Mouse (Mus musculus): ENCODE results near the gene AC131692.1. TPM values are rescaled to one million over a fixed set of nuclear protein-coding genes. Genes with fewer than 3 reads are reported as not detected.

AC131692.1 gene
- polyA plus RNA-seq, 1 experiment from 2014 or later, result not detected

Other genes with a start within 250 kb of the AC131692.1 start
- gene Frmd8, start 219.1 kb upstream of the AC131692.1 start, polyA plus RNA-seq (2014; fragmentation: Illumina TruSeq; extraction: RNeasy Lipid Tissue Mini Kit (QIAGEN cat#74804); ENCODE audit: low read depth, low replicate concordance), result 4.3 TPM
- gene Slc25a45, start 216.6 kb upstream of the AC131692.1 start, polyA plus RNA-seq (2014; fragmentation: Illumina TruSeq; extraction: RNeasy Lipid Tissue Mini Kit (QIAGEN cat#74804); ENCODE audit: low read depth, low replicate concordance), result 1.0 TPM
- 0.19 TPM for gene Tigd3, start 200.3 kb upstream of the AC131692.1 start, polyA plus RNA-seq (2014; fragmentation: Illumina TruSeq; extraction: RNeasy Lipid Tissue Mini Kit (QIAGEN cat#74804); ENCODE audit: low read depth, low replicate concordance)
- gene Dpf2, start 181.4 kb upstream of the AC131692.1 start, polyA plus RNA-seq (2014; fragmentation: Illumina TruSeq; extraction: RNeasy Lipid Tissue Mini Kit (QIAGEN cat#74804); ENCODE audit: low read depth, low replicate concordance), result 12.7 TPM
- 0.79 TPM for gene Cdc42ep2, start 169.6 kb upstream of the AC131692.1 start, polyA plus RNA-seq (2014; fragmentation: Illumina TruSeq; extraction: RNeasy Lipid Tissue Mini Kit (QIAGEN cat#74804); ENCODE audit: low read depth, low replicate concordance)
- 3.3 TPM for gene Pola2, start 130.2 kb upstream of the AC131692.1 start, polyA plus RNA-seq (2014; fragmentation: Illumina TruSeq; extraction: RNeasy Lipid Tissue Mini Kit (QIAGEN cat#74804); ENCODE audit: low read depth, low replicate concordance)
- not detected for gene Slc22a20, start 108.3 kb upstream of the AC131692.1 start, polyA plus RNA-seq (2014; fragmentation: Illumina TruSeq; extraction: RNeasy Lipid Tissue Mini Kit (QIAGEN cat#74804); ENCODE audit: low read depth, low replicate concordance)
- 2.7 TPM for gene Capn1, start 78.5 kb upstream of the AC131692.1 start, polyA plus RNA-seq (2014; fragmentation: Illumina TruSeq; extraction: RNeasy Lipid Tissue Mini Kit (QIAGEN cat#74804); ENCODE audit: low read depth, low replicate concordance)
- gene Syvn1, start 47.8 kb upstream of the AC131692.1 start, polyA plus RNA-seq (2014; fragmentation: Illumina TruSeq; extraction: RNeasy Lipid Tissue Mini Kit (QIAGEN cat#74804); ENCODE audit: low read depth, low replicate concordance), result 1.1 TPM
- gene Mrpl49, start 36.6 kb upstream of the AC131692.1 start, polyA plus RNA-seq (2014; fragmentation: Illumina TruSeq; extraction: RNeasy Lipid Tissue Mini Kit (QIAGEN cat#74804); ENCODE audit: low read depth, low replicate concordance), result 24.2 TPM
- 18.5 TPM for gene Fau, start 36.6 kb upstream of the AC131692.1 start, polyA plus RNA-seq (2014; fragmentation: Illumina TruSeq; extraction: RNeasy Lipid Tissue Mini Kit (QIAGEN cat#74804); ENCODE audit: low read depth, low replicate concordance)
- gene Znhit2, start 33.2 kb upstream of the AC131692.1 start, polyA plus RNA-seq (2014; fragmentation: Illumina TruSeq; extraction: RNeasy Lipid Tissue Mini Kit (QIAGEN cat#74804); ENCODE audit: low read depth, low replicate concordance), result not detected
- 3.7 TPM for gene Tm7sf2, start 26.0 kb upstream of the AC131692.1 start, polyA plus RNA-seq (2014; fragmentation: Illumina TruSeq; extraction: RNeasy Lipid Tissue Mini Kit (QIAGEN cat#74804); ENCODE audit: low read depth, low replicate concordance)
- gene Vps51, start 17.2 kb upstream of the AC131692.1 start, polyA plus RNA-seq (2014; fragmentation: Illumina TruSeq; extraction: RNeasy Lipid Tissue Mini Kit (QIAGEN cat#74804); ENCODE audit: low read depth, low replicate concordance), result 13.1 TPM
- gene Tmem262, start 14.4 kb upstream of the AC131692.1 start, polyA plus RNA-seq (2014; fragmentation: Illumina TruSeq; extraction: RNeasy Lipid Tissue Mini Kit (QIAGEN cat#74804); ENCODE audit: low read depth, low replicate concordance), result not detected
- not detected for gene Gm28374, start 12.2 kb upstream of the AC131692.1 start, polyA plus RNA-seq (2014; fragmentation: Illumina TruSeq; extraction: RNeasy Lipid Tissue Mini Kit (QIAGEN cat#74804); ENCODE audit: low read depth, low replicate concordance)
- 0.69 TPM for gene Zfpl1, start 9.5 kb upstream of the AC131692.1 start, polyA plus RNA-seq (2014; fragmentation: Illumina TruSeq; extraction: RNeasy Lipid Tissue Mini Kit (QIAGEN cat#74804); ENCODE audit: low read depth, low replicate concordance)
- gene Cdca5, start 9.4 kb upstream of the AC131692.1 start, polyA plus RNA-seq (2014; fragmentation: Illumina TruSeq; extraction: RNeasy Lipid Tissue Mini Kit (QIAGEN cat#74804); ENCODE audit: low read depth, low replicate concordance), result 3.0 TPM
- 1.5 TPM for gene Naaladl1, start 11.4 kb downstream of the AC131692.1 start, polyA plus RNA-seq (2014; fragmentation: Illumina TruSeq; extraction: RNeasy Lipid Tissue Mini Kit (QIAGEN cat#74804); ENCODE audit: low read depth, low replicate concordance)
- 0.82 TPM for gene Sac3d1, start 24.2 kb downstream of the AC131692.1 start, polyA plus RNA-seq (2014; fragmentation: Illumina TruSeq; extraction: RNeasy Lipid Tissue Mini Kit (QIAGEN cat#74804); ENCODE audit: low read depth, low replicate concordance)
- 6.2 TPM for gene Snx15, start 33.9 kb downstream of the AC131692.1 start, polyA plus RNA-seq (2014; fragmentation: Illumina TruSeq; extraction: RNeasy Lipid Tissue Mini Kit (QIAGEN cat#74804); ENCODE audit: low read depth, low replicate concordance)
- gene Batf2, start 46.6 kb downstream of the AC131692.1 start, polyA plus RNA-seq (2014; fragmentation: Illumina TruSeq; extraction: RNeasy Lipid Tissue Mini Kit (QIAGEN cat#74804); ENCODE audit: low read depth, low replicate concordance), result 1.2 TPM
- gene Arl2, start 47.1 kb downstream of the AC131692.1 start, polyA plus RNA-seq (2014; fragmentation: Illumina TruSeq; extraction: RNeasy Lipid Tissue Mini Kit (QIAGEN cat#74804); ENCODE audit: low read depth, low replicate concordance), result 3.0 TPM
- not detected for gene Majin, start 90.0 kb downstream of the AC131692.1 start, polyA plus RNA-seq (2014; fragmentation: Illumina TruSeq; extraction: RNeasy Lipid Tissue Mini Kit (QIAGEN cat#74804); ENCODE audit: low read depth, low replicate concordance)
- not detected for gene Gpha2, start 132.0 kb downstream of the AC131692.1 start, polyA plus RNA-seq (2014; fragmentation: Illumina TruSeq; extraction: RNeasy Lipid Tissue Mini Kit (QIAGEN cat#74804); ENCODE audit: low read depth, low replicate concordance)
- gene Ppp2r5b, start 141.5 kb downstream of the AC131692.1 start, polyA plus RNA-seq (2014; fragmentation: Illumina TruSeq; extraction: RNeasy Lipid Tissue Mini Kit (QIAGEN cat#74804); ENCODE audit: low read depth, low replicate concordance), result 0.50 TPM
- 0.32 TPM for gene Atg2a, start 147.2 kb downstream of the AC131692.1 start, polyA plus RNA-seq (2014; fragmentation: Illumina TruSeq; extraction: RNeasy Lipid Tissue Mini Kit (QIAGEN cat#74804); ENCODE audit: low read depth, low replicate concordance)
- 8.5 TPM for gene Ehd1, start 182.3 kb downstream of the AC131692.1 start, polyA plus RNA-seq (2014; fragmentation: Illumina TruSeq; extraction: RNeasy Lipid Tissue Mini Kit (QIAGEN cat#74804); ENCODE audit: low read depth, low replicate concordance)
- gene Cdc42bpg, start 212.0 kb downstream of the AC131692.1 start, polyA plus RNA-seq (2014; fragmentation: Illumina TruSeq; extraction: RNeasy Lipid Tissue Mini Kit (QIAGEN cat#74804); ENCODE audit: low read depth, low replicate concordance), result 7.5 TPM
- gene Men1, start 240.6 kb downstream of the AC131692.1 start, polyA plus RNA-seq (2014; fragmentation: Illumina TruSeq; extraction: RNeasy Lipid Tissue Mini Kit (QIAGEN cat#74804); ENCODE audit: low read depth, low replicate concordance), result 4.4 TPM
- 6.6 TPM for gene Map4k2, start 246.7 kb downstream of the AC131692.1 start, polyA plus RNA-seq (2014; fragmentation: Illumina TruSeq; extraction: RNeasy Lipid Tissue Mini Kit (QIAGEN cat#74804); ENCODE audit: low read depth, low replicate concordance)